Mouse (Mus musculus): ENCODE data around the gene 1700034J05Rik. TPM values are rescaled to one million over a fixed set of nuclear protein-coding genes. Genes with fewer than 3 reads are reported as not detected.

Gene 1700034J05Rik
- polyA plus RNA-seq, 1 experiment from 2014 or later, result 0.15 TPM

Other genes starting within 250 kb of the 1700034J05Rik start
- 19.5 and 19.9 TPM in 2 replicates for gene Stk38l, start 229.4 kb downstream of the 1700034J05Rik start, polyA plus RNA-seq (2014; fragmentation: Nextera tagmentation; extraction: Ambion mirVana)
- gene Arntl2, start 158.4 kb downstream of the 1700034J05Rik start, polyA plus RNA-seq (2014; fragmentation: Nextera tagmentation; extraction: Ambion mirVana), result 1.2 and 1.7 TPM in 2 replicates
- not detected in 2 replicates for gene Smco2, start 104.3 kb downstream of the 1700034J05Rik start, polyA plus RNA-seq (2014; fragmentation: Nextera tagmentation; extraction: Ambion mirVana)
- gene Ppfibp1, start 65.9 kb downstream of the 1700034J05Rik start, polyA plus RNA-seq (2014; fragmentation: Nextera tagmentation; extraction: Ambion mirVana), result 28.7 and 30.5 TPM in 2 replicates
- 0.62 and 0.70 TPM in 2 replicates for gene Rep15, start 78.2 kb upstream of the 1700034J05Rik start, polyA plus RNA-seq (2014; fragmentation: Nextera tagmentation; extraction: Ambion mirVana)
- gene Mrps35, start 88.3 kb upstream of the 1700034J05Rik start, polyA plus RNA-seq (2014; fragmentation: Nextera tagmentation; extraction: Ambion mirVana), result 90.0 and 103 TPM in 2 replicates
- 0.22 and 0.32 TPM in 2 replicates for gene Mansc4, start 132.6 kb upstream of the 1700034J05Rik start, polyA plus RNA-seq (2014; fragmentation: Nextera tagmentation; extraction: Ambion mirVana)
- gene Klhl42, start 137.0 kb upstream of the 1700034J05Rik start, polyA plus RNA-seq (2014; fragmentation: Nextera tagmentation; extraction: Ambion mirVana), result 8.4 and 10.0 TPM in 2 replicates

Data from neural tube, embryonic 11.5 days (tissue).